Mouse (Mus musculus) thymus, adult 2 months (tissue): ENCODE data around the gene Chd3. TPM values are rescaled to one million over a fixed set of nuclear protein-coding genes. Genes with fewer than 3 reads are reported as not detected.

Experiments used
- DNase-seq: peaks from one replicate; pipeline ENCODE4 v3.0.0; 2021
- H3K27ac ChIP-seq: fragments of 200-500 bp; 2 replicates; pipeline ENCODE4 v1.5.1; 2012; ENCODE audit warnings: low read length, control low read depth; ENCODE audit not compliant: control insufficient read depth, insufficient read depth
- H3K27me3 ChIP-seq: fragments of 200-500 bp; 2 replicates; pipeline ENCODE4 v1.6.1; 2012; ENCODE audit warnings: mild to moderate bottlenecking, low read length, moderate library complexity, mixed read lengths; ENCODE audit not compliant: control insufficient read depth, insufficient read depth
- H3K36me3 ChIP-seq: fragments of 200-500 bp; 2 replicates; pipeline ENCODE4 v1.6.1; 2012; ENCODE audit warnings: mild to moderate bottlenecking, low read length, moderate library complexity; ENCODE audit not compliant: control insufficient read depth, insufficient read depth
- H3K4me1 ChIP-seq: fragments of 200-500 bp; replicated peaks from 2 replicates; pipeline ENCODE4 v1.6.1; 2012; ENCODE audit warnings: low read length; ENCODE audit not compliant: control insufficient read depth, insufficient read depth
- H3K4me3 ChIP-seq: fragments of 200-500 bp; 2 replicates; pipeline ENCODE4 v1.5.1; 2012; ENCODE audit warnings: mild to moderate bottlenecking, low read length, control low read depth, moderate library complexity; ENCODE audit not compliant: control insufficient read depth, insufficient read depth
- CTCF ChIP-seq: fragments of 200-500 bp; IDR thresholded peaks from 2 replicates; pipeline ENCODE4 v1.5.1; 2012; ENCODE audit warnings: mild to moderate bottlenecking, control low read depth, low read length, moderate library complexity, borderline replicate concordance; ENCODE audit not compliant: control insufficient read depth, poor library complexity, insufficient read depth; ENCODE audit errors: extremely low read depth
- POLR2A ChIP-seq: fragments of 200-500 bp; IDR thresholded peaks from 2 replicates; pipeline ENCODE4 v1.6.1; 2012; ENCODE audit warnings: mild to moderate bottlenecking, low read length, control low read depth, moderate library complexity; ENCODE audit not compliant: control insufficient read depth, poor library complexity, insufficient read depth; ENCODE audit errors: extremely low read depth
- WGBS: fragments of 180-500 bp; shearing (Covaris S2); methylation state at CpG from one replicate; pipeline ENCODE4 v1.1.7; 2018; 5-methylcytosine and 5-hydroxymethylcytosine counted together
- polyA plus RNA-seq: library from polyadenylated mRNA; depleted of rRNA; stranded (reverse); fragments of >200 nt; gene quantifications from 2 replicates; pipeline ENCODE4 v1.2.3, GENCODE M21; 2012; rRNA removed

The Chd3 gene
- polyA plus RNA-seq, 1 experiment, result 280 TPM

GRCm38 (mm10) chr11:69305291-69305690 is 63.9 kb downstream of the Chd3 start:
- Histone ChIP-seq H3K4me1 (no peaks in the 10 kb centered on the region), H3K27ac (no peak overlapping the region), H3K4me3 (no peak overlapping the region), H3K27me3 (no peaks in the 10 kb centered on the region), H3K36me3 (peaks cover 54% of the 10 kb centered on the region)
- no peak for DNase-seq
- WGBS, result 93% methylated on average over 9 of the region's 9 CpGs
- no peak for TF ChIP-seq POLR2A
- TF ChIP-seq CTCF, result no peak

- WGBS, result 95% methylated on average over 7 of the region's 7 CpGs
- Histone ChIP-seq H3K4me3 (no peak overlapping the region), H3K36me3 (peaks cover 46% of the 10 kb centered on the region), H3K27ac (no peak overlapping the region), H3K27me3 (no peaks in the 10 kb centered on the region), H3K4me1 (no peaks in the 10 kb centered on the region)
- TF ChIP-seq POLR2A (no peak), CTCF (no peak)
- no peak for DNase-seq
These were observed 66.4 kb downstream of the Chd3 start for GRCm38 (mm10) chr11:69302817-69303216.

- peaks cover 26% of the 10 kb centered on the region for H3K36me3 ChIP-seq
- no peak for TF ChIP-seq POLR2A
- TF ChIP-seq CTCF, result no peak
- H3K4me3 ChIP-seq, result no peak overlapping the region
- no peaks in the 10 kb centered on the region for H3K27me3 ChIP-seq
- 89% methylated on average over 7 of the region's 7 CpGs for WGBS
- H3K27ac ChIP-seq, result no peak overlapping the region
- H3K4me1 ChIP-seq, result no peaks in the 10 kb centered on the region
- no peak for DNase-seq
These were observed 71.0 kb downstream of the Chd3 start for GRCm38 (mm10) chr11:69298231-69298630.

DNA sequence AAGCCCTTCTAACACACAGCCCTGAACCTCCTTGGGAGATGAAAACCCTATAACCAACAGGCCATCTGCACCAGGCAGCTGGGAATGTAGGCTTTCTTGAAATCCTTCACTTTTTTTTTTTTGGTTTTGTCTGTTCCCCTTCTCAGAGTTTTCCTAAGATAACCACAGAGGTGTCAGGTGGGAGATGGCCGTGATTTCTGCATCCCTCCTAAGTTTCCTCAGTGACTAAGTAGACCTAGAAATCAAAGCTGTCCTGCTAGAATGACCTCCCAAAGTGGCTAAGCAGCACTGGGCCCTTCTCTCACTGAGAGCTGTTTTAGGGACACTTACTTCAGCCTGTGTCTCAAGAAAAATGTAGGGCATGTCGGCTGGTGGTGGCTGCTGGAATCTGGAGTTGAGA is 71.4 kb downstream of the Chd3 start:
- no peak overlapping the region for H3K4me3 ChIP-seq
- TF ChIP-seq CTCF (no peak), POLR2A (no peak)
- 100% methylated on average over 2 of the region's 2 CpGs for WGBS
- no peak for DNase-seq
- peaks cover 21% of the 10 kb centered on the region for H3K36me3 ChIP-seq
- H3K4me1 ChIP-seq, result no peaks in the 10 kb centered on the region
- no peak overlapping the region for H3K27ac ChIP-seq
- no peaks in the 10 kb centered on the region for H3K27me3 ChIP-seq

DNA sequence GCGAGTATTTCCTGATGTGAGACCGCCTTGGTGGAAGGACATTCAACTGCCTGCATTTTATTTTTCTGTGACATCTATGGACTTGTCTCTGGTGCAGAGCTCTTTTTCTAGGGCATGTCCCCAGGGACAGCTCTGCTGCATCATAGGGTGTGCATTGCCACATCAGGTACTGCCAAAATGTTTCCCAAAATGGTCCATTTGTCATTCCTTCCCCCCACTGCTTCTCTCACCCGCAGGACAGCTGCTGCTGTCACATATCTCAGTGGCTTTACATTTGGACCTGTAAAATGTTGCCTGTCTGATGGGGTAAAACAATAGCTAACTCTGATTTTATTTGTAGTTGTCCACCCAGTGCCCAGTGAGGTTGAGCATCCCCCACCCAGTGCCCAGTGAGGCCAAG is 73.9 kb downstream of the Chd3 start:
- no peak for DNase-seq
- no peaks in the 10 kb centered on the region for H3K4me1 ChIP-seq
- WGBS, result 90% methylated on average over 3 of the region's 3 CpGs
- H3K4me3 ChIP-seq, result no peak overlapping the region
- H3K27me3 ChIP-seq, result no peaks in the 10 kb centered on the region
- no peak overlapping the region for H3K27ac ChIP-seq
- 0 out of 2 replicates have a peak, but pooled peaks cover 10% of the 10 kb centered on the region for H3K36me3 ChIP-seq
- no peak for TF ChIP-seq POLR2A
- TF ChIP-seq CTCF, result no peak

Other genes with a start within 250 kb of the Chd3 start
- gene Hes7, start 249.0 kb downstream of the Chd3 start, polyA plus RNA-seq, result 0.69 and 1.1 TPM in 2 replicates
- gene 9130213A22Rik, start 246.8 kb downstream of the Chd3 start, polyA plus RNA-seq, result 0.65 and 1.3 TPM in 2 replicates
- 2.0 and 2.5 TPM in 2 replicates for gene Aloxe3, start 243.5 kb downstream of the Chd3 start, polyA plus RNA-seq
- gene Alox12b, start 212.4 kb downstream of the Chd3 start, polyA plus RNA-seq, result 1.00 and 1.1 TPM in 2 replicates
- gene Alox8, start 171.6 kb downstream of the Chd3 start, polyA plus RNA-seq, result 0.43 and 0.57 TPM in 2 replicates
- gene Gucy2e, start 132.4 kb downstream of the Chd3 start, polyA plus RNA-seq, result 0.26 and 0.40 TPM in 2 replicates
- gene Cntrob, start 45.6 kb downstream of the Chd3 start, polyA plus RNA-seq, result 41.5 and 43.8 TPM in 2 replicates
- 50.6 and 62.5 TPM in 2 replicates for gene Trappc1, start 45.4 kb downstream of the Chd3 start, polyA plus RNA-seq
- gene Kcnab3, start 43.1 kb downstream of the Chd3 start, polyA plus RNA-seq, result 2.9 and 3.5 TPM in 2 replicates
- 3.3 and 4.1 TPM in 2 replicates for gene Rnf227, start 28.9 kb downstream of the Chd3 start, polyA plus RNA-seq
- 139 and 170 TPM in 2 replicates for gene Naa38, start 26.1 kb upstream of the Chd3 start, polyA plus RNA-seq
- 37.2 and 41.5 TPM in 2 replicates for gene Cyb5d1, start 26.2 kb upstream of the Chd3 start, polyA plus RNA-seq
- 7.3 and 9.3 TPM in 2 replicates for gene Tmem88, start 28.8 kb upstream of the Chd3 start, polyA plus RNA-seq
- gene Kdm6b, start 44.3 kb upstream of the Chd3 start, polyA plus RNA-seq, result 61.0 and 77.3 TPM in 2 replicates
- gene Dnah2, start 179.7 kb upstream of the Chd3 start, polyA plus RNA-seq, result 0.28 and 0.39 TPM in 2 replicates
- gene Efnb3, start 190.8 kb upstream of the Chd3 start, polyA plus RNA-seq, result 3.7 and 8.7 TPM in 2 replicates
- 41.2 and 48.5 TPM in 2 replicates for gene Wrap53, start 210.8 kb upstream of the Chd3 start, polyA plus RNA-seq
- 266 and 303 TPM in 2 replicates for gene Trp53, start 211.0 kb upstream of the Chd3 start, polyA plus RNA-seq
- gene Atp1b2, start 236.5 kb upstream of the Chd3 start, polyA plus RNA-seq, result 3.4 and 4.2 TPM in 2 replicates
- gene Shbg, start 248.5 kb upstream of the Chd3 start, polyA plus RNA-seq, result not detected in 2 replicates